Mouse (Mus musculus) heart, postnatal 4 days (tissue): ENCODE measurements around the gene Gnaz. TPM values are rescaled to one million over a fixed set of nuclear protein-coding genes. Genes with fewer than 3 reads are reported as not detected.
A peak's percentile ranks its signal among the peaks of the same experiment; 100 is the strongest.

Experiments
- DNase-seq: peaks from one replicate; pipeline ENCODE4 v3.0.0; 2021
- total RNA-seq, 2 experiments: library from RNA; stranded (reverse); gene quantifications; 2 replicates each; pipeline ENCODE4 v1.2.3; 2021

The Gnaz gene
- total RNA-seq, 2 experiments from 2014 or later = 0.83 to 1.4 TPM

GRCm38 (mm10) chr10:74969266-74969665 is 2.3 kb downstream of the Gnaz start:
- DNase-seq = no peak

GRCm38 (mm10) chr10:74973026-74973425 is 6.0 kb downstream of the Gnaz start:
- no peak for DNase-seq

DNA sequence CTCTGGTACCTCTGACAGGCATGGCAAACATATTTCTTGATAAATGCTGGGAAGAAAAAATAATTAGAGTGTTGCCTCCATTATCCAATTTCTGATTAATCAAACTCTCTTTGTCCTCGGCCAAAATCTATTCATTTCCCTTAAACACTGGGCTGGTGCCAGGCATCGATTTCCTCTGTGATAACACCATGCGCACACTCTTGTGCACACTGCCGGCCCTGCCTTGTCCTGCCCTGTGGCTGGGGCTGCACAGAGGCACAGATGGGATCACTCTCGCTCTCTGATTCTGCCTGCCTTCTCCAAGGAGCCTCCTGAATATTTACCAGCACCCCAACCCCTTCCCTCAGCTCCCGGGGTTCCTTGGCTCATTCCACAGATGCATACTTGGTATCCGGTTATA is 8.6 kb downstream of the Gnaz start:
- DNase-seq = no peak

DNA sequence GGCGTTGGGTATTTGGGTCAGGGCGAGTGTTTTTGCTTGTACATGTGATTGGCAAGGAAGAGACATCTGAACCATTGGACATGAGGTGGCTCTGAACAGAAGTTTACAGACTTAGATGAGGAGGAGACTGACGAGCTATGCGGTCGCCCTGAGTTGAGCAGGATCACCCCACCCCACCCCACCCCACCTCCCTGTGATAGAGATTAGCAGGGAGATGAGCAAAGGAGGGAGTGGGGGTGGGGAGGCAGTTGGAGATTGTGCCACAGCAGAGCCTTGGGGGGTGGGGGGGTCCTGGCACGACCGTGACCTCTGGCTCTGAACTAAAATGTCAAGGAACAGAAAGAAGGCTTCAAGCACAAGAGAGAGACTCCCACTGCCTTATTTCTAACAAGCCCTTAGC is 9.5 kb downstream of the Gnaz start:
- no peak for DNase-seq

- DNase-seq = no peak
These were observed 11.1 kb downstream of the Gnaz start for GRCm38 (mm10) chr10:74978056-74978455.

- DNase-seq = no peak
These were observed 14.2 kb downstream of the Gnaz start for GRCm38 (mm10) chr10:74981159-74981558.

- no peak for DNase-seq
These were observed 16.2 kb downstream of the Gnaz start for GRCm38 (mm10) chr10:74983176-74983575.

DNA sequence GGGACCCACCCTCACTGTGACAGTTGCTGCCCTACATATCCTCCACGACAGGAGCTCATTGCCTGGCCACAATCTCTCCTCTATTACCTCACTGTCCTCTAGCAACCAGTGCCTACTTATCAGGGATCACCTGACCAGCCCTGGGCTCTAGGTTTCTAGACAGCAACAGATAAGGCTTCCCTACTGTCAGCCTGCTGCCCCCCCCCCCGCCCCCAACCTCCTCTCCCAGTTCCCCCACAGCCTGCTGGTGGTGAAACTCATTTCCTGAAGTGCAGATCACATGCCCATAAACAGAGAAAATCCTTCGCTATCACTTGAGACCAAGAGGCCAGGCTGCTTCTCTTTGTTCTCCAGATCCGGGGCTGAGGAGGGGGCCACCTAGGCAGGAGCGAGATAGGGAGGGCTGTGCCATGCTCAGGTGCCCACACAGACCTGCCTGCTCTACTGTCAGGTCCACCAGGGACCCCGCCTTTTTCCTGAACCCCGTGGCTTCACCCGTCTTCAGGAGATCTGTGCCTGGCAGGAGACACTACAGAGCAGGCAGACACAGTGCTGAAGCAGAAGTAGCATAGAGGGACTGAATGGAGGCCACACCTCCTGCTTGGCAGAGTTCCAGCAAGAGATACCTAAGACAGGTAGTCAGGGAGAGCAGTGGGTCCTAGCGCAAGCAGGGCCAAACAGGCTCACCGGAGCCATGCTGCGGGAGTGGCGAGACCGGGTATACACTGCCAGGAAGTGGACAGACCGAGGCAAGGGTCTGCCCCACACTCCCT is 20.9 kb downstream of the Gnaz start:
- no peak for DNase-seq

- no peak for DNase-seq
These were observed 22.8 kb downstream of the Gnaz start for GRCm38 (mm10) chr10:74989814-74990213.

GRCm38 (mm10) chr10:74990584-74991322 is 23.8 kb downstream of the Gnaz start:
- no peak for DNase-seq

GRCm38 (mm10) chr10:74994863-74995262 is 27.9 kb downstream of the Gnaz start:
- no peak for DNase-seq

- DNase-seq = peak; percentile 12
These were observed 28.4 kb downstream of the Gnaz start for GRCm38 (mm10) chr10:74995377-74995776.

- no peak for DNase-seq
These were observed 34.4 kb downstream of the Gnaz start for GRCm38 (mm10) chr10:75001391-75001790.

- no peak for DNase-seq
These were observed 37.1 kb downstream of the Gnaz start for GRCm38 (mm10) chr10:75004067-75004466.

DNA sequence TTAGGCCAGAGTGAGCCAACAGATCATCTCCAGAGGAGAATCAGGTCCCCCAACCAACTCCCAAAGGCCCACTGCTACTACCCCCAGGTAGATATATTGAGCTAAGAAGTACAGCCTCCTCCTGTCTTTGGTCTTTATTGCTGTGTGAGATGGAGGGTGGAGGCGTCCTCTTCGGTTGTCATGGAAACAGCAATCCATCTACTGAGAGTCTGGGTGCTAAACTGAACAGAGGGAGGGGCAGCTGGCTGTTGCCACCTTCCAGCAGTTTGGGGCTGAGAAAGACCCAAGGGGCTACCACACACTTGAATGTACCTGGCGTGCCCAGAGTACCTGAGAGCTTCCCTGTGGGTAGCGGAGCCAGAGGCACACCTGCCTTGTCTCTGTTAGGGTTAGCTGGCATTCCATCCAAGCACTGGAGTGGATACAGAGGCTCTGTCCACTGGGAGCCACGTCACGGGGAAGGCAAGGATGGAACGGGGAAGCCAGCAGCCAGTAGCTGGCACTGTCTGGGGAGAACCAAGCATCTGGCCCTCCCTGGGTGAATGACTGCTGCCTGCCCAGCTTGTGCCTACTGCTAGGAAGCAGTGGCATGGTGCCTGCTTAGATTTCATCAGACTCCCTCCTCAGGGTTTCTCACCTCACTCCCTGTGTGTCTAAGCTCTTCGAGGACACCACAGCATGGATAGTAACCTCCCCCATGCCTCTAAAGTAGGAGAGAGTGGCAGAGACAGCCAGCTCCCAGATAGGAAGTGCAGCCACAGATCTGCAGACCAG is 40.1 kb downstream of the Gnaz start:
- DNase-seq = no peak

DNA sequence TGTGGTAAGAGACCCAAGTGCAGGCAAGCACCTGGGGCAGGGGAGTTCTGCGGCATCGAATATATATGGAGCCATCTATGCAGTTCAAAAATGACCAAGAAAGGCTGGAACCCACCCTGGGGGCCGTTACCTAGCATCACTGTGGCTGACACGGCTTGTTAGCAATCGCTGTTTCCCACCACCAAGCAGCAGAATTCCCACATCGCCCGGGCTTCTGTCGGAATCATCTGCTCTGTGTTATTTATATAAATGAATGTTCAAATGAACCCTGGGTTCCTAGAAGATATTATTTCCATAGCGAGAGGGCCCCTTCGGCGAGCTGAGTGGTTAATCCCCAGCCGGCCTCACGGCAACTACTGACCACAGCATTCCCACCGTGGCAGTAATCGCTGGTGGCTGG is 43.7 kb downstream of the Gnaz start:
- DNase-seq = no peak

DNA sequence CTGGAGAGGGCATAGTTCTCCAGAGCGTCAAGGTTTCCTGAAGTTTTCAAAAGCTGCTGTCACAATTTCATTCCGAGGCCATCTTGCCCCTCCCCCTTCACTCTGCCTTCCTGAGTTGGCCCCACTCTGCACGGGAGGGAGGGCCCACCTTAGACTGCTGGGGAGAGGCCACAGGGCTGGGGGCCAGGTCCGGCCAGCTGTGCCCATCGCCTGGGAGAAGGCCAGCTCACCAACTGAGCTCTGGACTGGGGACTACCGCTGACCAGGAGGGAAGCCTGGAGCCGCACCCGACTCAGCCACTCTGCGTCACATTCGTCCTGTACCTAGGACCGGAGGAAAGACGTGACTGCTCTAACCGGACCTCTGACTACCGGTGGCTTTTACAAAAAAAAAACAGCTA is 48.5 kb downstream of the Gnaz start:
- no peak for DNase-seq

DNA sequence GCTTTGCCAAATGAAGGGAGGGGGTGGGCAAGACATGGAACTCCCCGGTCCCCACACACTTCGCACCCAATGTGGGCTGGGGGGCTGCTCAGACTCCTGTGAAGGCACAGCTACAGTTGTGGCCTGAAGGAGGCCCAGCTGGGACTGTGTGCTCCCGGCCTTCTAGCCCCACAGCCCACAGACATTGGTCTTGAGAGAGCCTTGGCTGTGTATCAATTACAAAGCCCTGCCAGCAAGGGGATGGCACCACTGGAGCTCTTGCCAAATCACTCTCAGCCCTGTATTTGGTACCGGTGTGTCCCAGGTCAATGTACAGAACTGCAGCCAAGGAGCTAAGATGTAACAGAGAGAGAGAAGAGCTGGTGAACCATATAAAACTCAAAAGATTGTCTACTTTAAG is 49.5 kb downstream of the Gnaz start:
- no peak for DNase-seq

DNA sequence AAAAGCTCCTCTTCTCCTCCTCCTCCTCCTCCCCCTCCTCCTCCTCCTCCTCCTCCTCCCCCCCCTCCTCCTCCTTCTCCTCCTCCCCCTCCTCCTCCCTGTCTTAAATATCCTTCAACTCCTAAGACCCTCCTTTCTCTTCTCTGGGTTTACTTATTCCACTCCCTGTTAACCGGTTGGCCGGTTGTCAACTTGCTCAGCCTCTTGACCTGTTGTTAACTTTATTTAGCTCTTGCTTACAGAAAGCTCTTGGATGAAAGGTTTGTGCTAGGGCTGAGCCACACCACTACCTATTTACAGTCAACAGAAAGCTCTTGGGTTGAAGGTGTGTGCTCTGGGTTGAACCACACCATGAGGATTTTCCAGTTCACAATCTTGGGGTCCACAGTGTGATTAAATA is 53.3 kb downstream of the Gnaz start:
- no peak for DNase-seq

- DNase-seq = peak; percentile 84
These were observed 54.2 kb downstream of the Gnaz start for GRCm38 (mm10) chr10:75021138-75021537.

DNA sequence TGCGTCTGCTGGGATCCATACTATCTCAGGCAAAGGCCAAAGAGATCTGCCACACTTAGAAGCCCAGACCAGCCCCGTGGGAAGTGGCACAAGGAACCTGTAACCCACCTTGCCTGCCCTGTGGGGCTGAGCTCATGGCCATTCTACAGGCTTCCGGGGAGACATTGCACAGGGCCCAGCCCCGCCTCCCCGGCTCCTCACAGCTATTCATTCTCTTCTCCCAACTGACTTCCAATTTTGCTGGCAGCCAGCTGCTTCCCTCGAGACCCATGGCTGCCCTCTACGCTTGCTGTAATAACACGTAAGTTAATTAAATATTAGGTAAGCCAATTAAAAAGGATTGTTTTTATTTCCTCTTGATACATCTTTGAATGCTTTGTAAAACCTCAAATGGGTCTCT is 59.5 kb downstream of the Gnaz start:
- no peak for DNase-seq

GRCm38 (mm10) chr10:75028743-75029142 is 61.8 kb downstream of the Gnaz start:
- DNase-seq = no peak

DNA sequence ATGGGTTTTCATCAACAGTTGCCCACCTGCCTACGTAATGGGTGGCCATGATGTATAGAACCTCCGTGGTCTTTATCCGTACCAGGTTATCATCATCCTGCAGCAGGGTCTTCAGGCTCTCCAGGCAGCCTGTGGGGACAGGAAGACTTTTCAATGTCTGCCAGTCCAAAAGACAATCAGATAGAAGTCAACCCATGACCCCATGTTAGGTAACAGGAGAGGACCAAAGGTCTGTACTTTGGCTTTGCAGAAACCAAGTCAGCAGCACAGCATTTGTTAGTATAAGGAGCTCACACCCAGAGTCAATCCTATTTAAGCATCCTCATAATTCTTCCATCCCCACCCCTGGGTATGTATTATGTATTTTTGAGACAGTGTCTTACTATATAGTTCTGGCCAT is 62.7 kb downstream of the Gnaz start:
- DNase-seq = no peak
